9 mouse cellular contexts compared by ENCODE assay signal in genomic region chr5:99891516-99892441, GRCm38 (mm10). TPM values are rescaled to one million over a fixed set of nuclear protein-coding genes. Genes with fewer than 3 reads are reported as not detected.
DNase-seq lines count a peak whose midpoint lies in the region; ATAC-seq and TF ChIP-seq lines count a peak whose summit lies in the region.
"Had no signal": no experiment of that assay in that cellular context is flagged by ENCODE, and none has a peak within 500 bp of the region (broad histone marks: within the 10 kb centered on the region; RNA-seq: fewer than 3 reads in every experiment).

No protein-coding gene starts in this region.

- peak; percentile 80; the same call in 1 of the 2 replicates for ATAC-seq in forebrain, embryonic 13.5 days
- ATAC-seq in kidney, embryonic 15.5 days (replicated peaks; ENCODE audit: low FRiP score) = 0 out of 2 replicates have a peak, but pooled peaks have one; percentile 43
- no peak for ATAC-seq in limb, embryonic 11.5 days (ENCODE audit: insufficient number of reproducible peaks, low FRiP score, low TSS enrichment, low read depth)
- ATAC-seq in neural tube, embryonic 15.5 days (ENCODE audit: low FRiP score) = peak; percentile 77; the same call in 1 of the 2 replicates

- no peak overlapping the region for H3K4me3 ChIP-seq in forebrain, embryonic 13.5 days
- H3K4me3 ChIP-seq in kidney, embryonic 15.5 days (replicated peaks) = no peak overlapping the region
- no peak overlapping the region for H3K4me3 ChIP-seq in limb, embryonic 11.5 days (ENCODE audit: low read depth, low read length)
- no peak overlapping the region for H3K4me3 ChIP-seq in neural tube, embryonic 15.5 days (replicated peaks)
- H3K4me3 ChIP-seq: limb, embryonic 13.5 days had no signal

- no peaks in the 10 kb centered on the region for H3K27me3 ChIP-seq in forebrain, embryonic 13.5 days
- H3K27me3 ChIP-seq in kidney, embryonic 15.5 days = no peaks in the 10 kb centered on the region
- no peaks in the 10 kb centered on the region for H3K27me3 ChIP-seq in limb, embryonic 11.5 days (ENCODE audit: control insufficient read depth, insufficient read depth, low read length)
- no peaks in the 10 kb centered on the region for H3K27me3 ChIP-seq in neural tube, embryonic 15.5 days (replicated peaks)
- H3K27me3 ChIP-seq: limb, embryonic 13.5 days had no signal

- intact Hi-C loops in gastrocnemius, postnatal 14 days (cut with DNase I; ENCODE audit: low total_unique reads) = no loop called here

- peak; percentile 16 for DNase-seq in gastrocnemius, postnatal 14 days
- no peak for DNase-seq in gastrocnemius, postnatal 25 days
- peak; percentile 91 for DNase-seq in brain, embryonic 14.5 days (ENCODE audit: low read depth)
- DNase-seq in limb, embryonic 11.5 days (ENCODE audit: low spot score) = peak; percentile 76
- DNase-seq in spleen, adult 18-20 months = no peak

- H3K4me2 ChIP-seq in forebrain, embryonic 13.5 days = no peak overlapping the region
- no peak overlapping the region for H3K4me2 ChIP-seq in kidney, embryonic 15.5 days
- no peak overlapping the region for H3K4me2 ChIP-seq in limb, embryonic 11.5 days (ENCODE audit: low read depth, severe bottlenecking)
- no peak overlapping the region for H3K4me2 ChIP-seq in neural tube, embryonic 15.5 days
- H3K4me2 ChIP-seq: limb, embryonic 13.5 days had no signal

- H3K9me3 ChIP-seq in forebrain, embryonic 13.5 days (replicated peaks) = no peaks in the 10 kb centered on the region
- H3K9me3 ChIP-seq in kidney, embryonic 15.5 days (replicated peaks) = no peaks in the 10 kb centered on the region
- H3K9me3 ChIP-seq in limb, embryonic 11.5 days (ENCODE audit: control insufficient read depth, low read length) = no peaks in the 10 kb centered on the region
- H3K9me3 ChIP-seq in neural tube, embryonic 15.5 days (replicated peaks) = no peaks in the 10 kb centered on the region
- H3K9me3 ChIP-seq: limb, embryonic 13.5 days had no signal

- 66% methylated on average over 12 of the region's 12 CpGs for WGBS in forebrain, embryonic 13.5 days
- WGBS in kidney, embryonic 15.5 days = 45% methylated on average over 12 of the region's 12 CpGs
- 65% methylated on average over 12 of the region's 12 CpGs for WGBS in limb, embryonic 11.5 days
- 68% methylated on average over 12 of the region's 12 CpGs for WGBS in neural tube, embryonic 15.5 days

- H3K27ac ChIP-seq in forebrain, embryonic 13.5 days = no peak overlapping the region
- no peak overlapping the region for H3K27ac ChIP-seq in kidney, embryonic 15.5 days
- no peak overlapping the region for H3K27ac ChIP-seq in limb, embryonic 11.5 days (replicated peaks; ENCODE audit: low read depth, low read length)
- H3K27ac ChIP-seq in neural tube, embryonic 15.5 days (replicated peaks) = no peak overlapping the region
- H3K27ac ChIP-seq: limb, embryonic 13.5 days had no signal

- TF ChIP-seq CTCF in brain, embryonic 14.5 days (IDR thresholded peaks at IDR 0.05; ENCODE audit: borderline replicate concordance, extremely low read depth, insufficient read depth, insufficient read length) = peak; percentile 82

- H3K36me3 ChIP-seq in forebrain, embryonic 13.5 days (ENCODE audit: poor library complexity, severe bottlenecking) = no peaks in the 10 kb centered on the region
- H3K36me3 ChIP-seq in kidney, embryonic 15.5 days = no peaks in the 10 kb centered on the region
- H3K36me3 ChIP-seq in limb, embryonic 11.5 days (ENCODE audit: control insufficient read depth, insufficient read depth, low read length) = no peaks in the 10 kb centered on the region
- no peaks in the 10 kb centered on the region for H3K36me3 ChIP-seq in neural tube, embryonic 15.5 days
- H3K36me3 ChIP-seq: limb, embryonic 13.5 days had no signal

- no peak overlapping the region for H3K9ac ChIP-seq in forebrain, embryonic 13.5 days
- no peak overlapping the region for H3K9ac ChIP-seq in kidney, embryonic 15.5 days
- no peak overlapping the region for H3K9ac ChIP-seq in limb, embryonic 11.5 days (ENCODE audit: low read length)
- no peak overlapping the region for H3K9ac ChIP-seq in neural tube, embryonic 15.5 days (replicated peaks)
- H3K9ac ChIP-seq: limb, embryonic 13.5 days had no signal

- no peaks in the 10 kb centered on the region for H3K4me1 ChIP-seq in forebrain, embryonic 13.5 days
- H3K4me1 ChIP-seq in kidney, embryonic 15.5 days = no peaks in the 10 kb centered on the region
- no peaks in the 10 kb centered on the region for H3K4me1 ChIP-seq in limb, embryonic 11.5 days (ENCODE audit: control insufficient read depth, insufficient read depth, low read length)
- H3K4me1 ChIP-seq in neural tube, embryonic 15.5 days = no peaks in the 10 kb centered on the region
- H3K4me1 ChIP-seq: limb, embryonic 13.5 days had no signal

- TF ChIP-seq POLR2A in brain, embryonic 14.5 days (IDR thresholded peaks at IDR 0.05; ENCODE audit: borderline replicate concordance, extremely low read depth, insufficient read depth, insufficient read length, poor library complexity, severe bottlenecking) = no peak

RNA-seq across cellular contexts. Expression of gene Vamp9, which starts 14.3 kb away (rescaled TPM):
- total RNA-seq in gastrocnemius, postnatal 14 days (2021) = not detected
- not detected for total RNA-seq in gastrocnemius, postnatal 25 days (2021)
- 0.24 and 0.27 TPM in 2 replicates for polyA plus RNA-seq in brain, embryonic 14.5 days (2012; rRNA removed)
- polyA plus RNA-seq in forebrain, embryonic 13.5 days (2015; fragmentation: Nextera tagmentation; extraction: Ambion mirVana) = 0.62 and 0.86 TPM in 2 replicates
- 0.28 TPM in 1 of 2 replicates, not detected in the other for polyA plus RNA-seq in kidney, embryonic 15.5 days (2015; fragmentation: Nextera tagmentation; extraction: Ambion mirVana)
- polyA plus RNA-seq in limb, embryonic 11.5 days (2014; fragmentation: Nextera tagmentation; extraction: Ambion mirVana) = 0.30 and 0.35 TPM in 2 replicates
- polyA plus RNA-seq in neural tube, embryonic 15.5 days (2015; fragmentation: Nextera tagmentation; extraction: Ambion mirVana) = 1.4 TPM in 2 replicates

Comparison
In these comparisons a context has a peak if more than half of its experiments do, and no peak if none do; other contexts are left out.
1. DNase-seq: peak in gastrocnemius, postnatal 14 days (single experiment), brain, embryonic 14.5 days (single experiment) and limb, embryonic 11.5 days (single experiment); none in gastrocnemius, postnatal 25 days (single experiment) and spleen, adult 18-20 months (0 of 2).